Mouse (Mus musculus): Measurements from ENCODE around the gene Polr2l.

DNA sequence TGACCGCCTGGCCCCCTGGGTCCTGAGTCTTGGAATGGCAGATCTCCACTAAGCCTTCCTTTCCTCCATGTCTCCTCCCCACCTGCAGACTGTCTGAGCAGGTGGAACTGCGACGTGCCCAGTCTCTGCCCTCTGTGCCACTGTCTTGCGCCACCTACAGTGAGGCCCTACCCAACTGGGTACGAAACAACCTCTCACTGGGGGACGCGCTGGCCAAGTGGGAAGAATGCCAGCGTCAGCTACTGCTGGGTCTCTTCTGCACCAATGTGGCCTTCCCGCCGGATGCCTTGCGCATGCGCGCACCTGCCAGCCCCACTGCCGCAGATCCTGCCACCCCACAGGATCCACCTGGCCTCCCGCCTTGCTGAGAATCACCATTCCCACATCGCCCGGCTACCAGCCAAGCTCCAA lies 15.6 kb downstream of the Polr2l start:
- TF ChIP-seq EP300 (IDR thresholded peaks at IDR 0.05; ENCODE audit: insufficient read depth, low read depth, low read length) (no peak), CTCF (IDR thresholded peaks at IDR 0.05; ENCODE audit: low read depth, low read length) (no peak)

All from ES-Bruce4 (cell line).